Mouse (Mus musculus) frontal cortex, postnatal 10 days (tissue): ENCODE data around the gene Trak1.
A peak's percentile ranks its signal among the peaks of the same experiment; 100 is the strongest.

Source experiments
- DNase-seq, 2 experiments: peaks; one replicate each; pipeline ENCODE4 v3.0.0; 2022; ENCODE audit warnings: low spot score in 2 of 2, mixed read lengths in 1 of 2

Gene Trak1

GRCm38 (mm10) chr9:121347981-121348380, 50.7 kb downstream of the Trak1 start:
- no peak for DNase-seq

- no peak for DNase-seq
These were observed 51.2 kb downstream of the Trak1 start for GRCm38 (mm10) chr9:121348476-121348875.

GRCm38 (mm10) chr9:121349111-121349510, 51.8 kb downstream of the Trak1 start:
- DNase-seq: no peak

- no peak for DNase-seq
These were observed 53.3 kb downstream of the Trak1 start for GRCm38 (mm10) chr9:121350601-121351000.

GRCm38 (mm10) chr9:121351388-121352078, 54.2 kb downstream of the Trak1 start:
- DNase-seq: no peak

GRCm38 (mm10) chr9:121352131-121352606, 54.9 kb downstream of the Trak1 start:
- no peak for DNase-seq

- no peak for DNase-seq
These were observed 55.4 kb downstream of the Trak1 start for GRCm38 (mm10) chr9:121352726-121353125.

- no peak for DNase-seq
These were observed 57.6 kb downstream of the Trak1 start for GRCm38 (mm10) chr9:121354792-121355390.

- DNase-seq: peak in 1 of 2 experiments; percentile 57
These were observed 58.3 kb downstream of the Trak1 start for GRCm38 (mm10) chr9:121355431-121356141.

- DNase-seq: no peak
These were observed 59.8 kb downstream of the Trak1 start for GRCm38 (mm10) chr9:121357102-121357501.

GRCm38 (mm10) chr9:121357582-121358275, 60.4 kb downstream of the Trak1 start:
- no peak for DNase-seq

GRCm38 (mm10) chr9:121358418-121358817, 61.1 kb downstream of the Trak1 start:
- no peak for DNase-seq

- DNase-seq: no peak
These were observed 62.1 kb downstream of the Trak1 start for GRCm38 (mm10) chr9:121359266-121359972.

- peak in 1 of 2 experiments; percentile 56 for DNase-seq
These were observed 63.1 kb downstream of the Trak1 start for GRCm38 (mm10) chr9:121360327-121360954.

- no peak for DNase-seq
These were observed 63.7 kb downstream of the Trak1 start for GRCm38 (mm10) chr9:121361010-121361409.

- no peak for DNase-seq
These were observed 66.6 kb downstream of the Trak1 start for GRCm38 (mm10) chr9:121363932-121364331.

GRCm38 (mm10) chr9:121366135-121366863, 69.0 kb downstream of the Trak1 start:
- DNase-seq: peak; percentile 72 to 76

GRCm38 (mm10) chr9:121366864-121367245, 69.6 kb downstream of the Trak1 start:
- no peak for DNase-seq

GRCm38 (mm10) chr9:121369573-121369972, 72.3 kb downstream of the Trak1 start:
- no peak for DNase-seq

GRCm38 (mm10) chr9:121371346-121371891, 74.1 kb downstream of the Trak1 start:
- peak; percentile 69 to 70 for DNase-seq
